Mouse (Mus musculus) megakaryocyte-erythroid progenitor cell, adult 5 weeks (primary cell): Measurements from ENCODE around the gene Zfp536. TPM values are rescaled to one million over a fixed set of nuclear protein-coding genes. Genes with fewer than 3 reads are reported as not detected.

ENCODE experiments used
- polyA plus RNA-seq: library from polyadenylated mRNA; stranded (reverse); fragments of >175 nt; gene quantifications from 2 replicates; pipeline ENCODE4 v1.2.3, GENCODE M21; 2012

The Zfp536 gene
- polyA plus RNA-seq, result 0.01 TPM in 1 of 2 replicates, not detected in the other

DNA sequence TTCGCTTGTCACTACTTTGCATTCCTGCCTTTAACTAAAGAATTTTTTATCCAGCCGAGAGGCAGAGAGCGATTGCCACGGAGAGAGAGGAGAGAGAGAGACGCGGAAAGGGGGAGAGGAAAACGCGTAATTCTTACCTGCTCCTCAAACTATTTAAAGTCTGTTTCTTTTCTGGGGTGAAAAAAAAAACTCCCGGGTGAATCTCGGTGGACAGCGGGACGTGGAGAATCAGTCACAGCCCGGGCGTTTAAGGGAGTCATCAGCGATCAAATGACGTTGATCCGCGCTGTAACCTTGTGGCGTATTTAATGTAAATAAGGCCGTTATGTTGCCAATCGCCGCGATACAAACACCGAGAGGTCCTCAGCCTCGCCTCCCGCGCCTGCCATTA lies at the start of gene Zfp536:
Zfp536 (minus strand) TSS at position 330 of the 391 bp plus-strand sequence.

Other genes starting within 250 kb of the Zfp536 start
- gene Uri1, start 249.9 kb upstream of the Zfp536 start, polyA plus RNA-seq, result 19.3 and 22.5 TPM in 2 replicates